Mouse (Mus musculus) heart, embryonic 15.5 days (tissue): ENCODE results near the gene P4hb. TPM values are rescaled to one million over a fixed set of nuclear protein-coding genes. Genes with fewer than 3 reads are reported as not detected.
A peak's percentile ranks its signal among the peaks of the same experiment; 100 is the strongest.
"Not testable (repeated sequence)": the region's sequence is repeated elsewhere in the genome, so short reads cannot be mapped to it uniquely, and the experiment has no call there.

Experiments used
- ATAC-seq: fragments of 200-750 bp; cut with Nextera tagmentation; replicated peaks from 2 replicates; pipeline ENCODE4 v1.8.0; 2017; ENCODE audit warnings: low read depth, moderate TSS enrichment; ENCODE audit not compliant: insufficient number of reproducible peaks, insufficient read depth, low FRiP score
- H3K27ac ChIP-seq: fragments of 300-500 bp; sonication (generic); 2 replicates; pipeline ENCODE4 v1.5.1; 2015; ENCODE audit warnings: mild to moderate bottlenecking, inconsistent platforms
- H3K27me3 ChIP-seq: fragments of 300-500 bp; sonication (generic); 2 replicates; pipeline ENCODE4 v1.6.1; 2015; ENCODE audit warnings: inconsistent platforms
- H3K36me3 ChIP-seq: fragments of 300-500 bp; sonication (generic); 2 replicates; pipeline ENCODE4 v1.6.1; 2015; ENCODE audit warnings: mild to moderate bottlenecking, inconsistent platforms
- H3K4me1 ChIP-seq: fragments of 300-500 bp; sonication (generic); replicated peaks from 2 replicates; pipeline ENCODE4 v1.6.1; 2015; ENCODE audit warnings: inconsistent platforms
- H3K4me2 ChIP-seq: fragments of 300-500 bp; sonication (generic); 2 replicates; pipeline ENCODE4 v1.6.1; 2015; ENCODE audit warnings: inconsistent platforms, mild to moderate bottlenecking, moderate library complexity
- H3K4me3 ChIP-seq: fragments of 300-500 bp; sonication (generic); 2 replicates; pipeline ENCODE4 v1.5.1; 2015; ENCODE audit warnings: mild to moderate bottlenecking, inconsistent platforms
- H3K9ac ChIP-seq: fragments of 300-500 bp; sonication (generic); 2 replicates; pipeline ENCODE4 v1.6.1; 2015; ENCODE audit warnings: mild to moderate bottlenecking, inconsistent platforms
- H3K9me3 ChIP-seq: fragments of 300-500 bp; sonication (generic); replicated peaks from 2 replicates; pipeline ENCODE4 v1.6.1; 2016; ENCODE audit warnings: inconsistent platforms
- WGBS: fragments of 180-500 bp; shearing (Covaris S2); methylation state at CpG from one replicate; pipeline ENCODE4 v1.1.7; 2015; ENCODE audit warnings: mixed read lengths; 5-methylcytosine and 5-hydroxymethylcytosine counted together
- polyA plus RNA-seq: library from polyadenylated mRNA; unstranded; fragments of >200 nt; fragmentation: Nextera tagmentation; extraction: Ambion mirVana; gene quantifications from 2 replicates; pipeline ENCODE4 v1.2.1, GENCODE M21; 2015

The P4hb gene
- polyA plus RNA-seq, 1 experiment from 2014 or later: 357 TPM

DNA sequence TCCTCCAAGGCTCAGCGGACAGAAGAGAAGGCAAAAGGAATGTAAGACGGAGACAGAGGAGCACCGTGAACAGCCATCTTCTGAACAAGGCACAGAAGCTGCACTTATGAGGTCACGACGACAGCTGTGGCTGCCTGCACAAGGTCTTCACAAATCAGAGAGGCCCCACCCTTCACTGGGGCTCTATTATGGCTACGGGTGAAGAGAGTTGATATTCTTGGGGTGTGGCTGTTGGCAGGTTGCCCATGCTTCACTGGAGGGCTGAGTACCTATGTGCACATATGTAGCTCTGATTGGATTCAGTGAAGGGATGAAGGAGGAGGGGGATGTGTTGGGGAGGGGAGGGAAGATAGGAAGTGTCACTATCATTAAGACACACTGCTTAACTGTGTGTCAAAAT lies 54.5 kb downstream of the P4hb start:
- ATAC-seq: no peak
- Histone ChIP-seq H3K27me3 (0 out of 2 replicates have a peak, but pooled peaks cover 5% of the 10 kb centered on the region), H3K4me2 (no peak overlapping the region), H3K27ac (peak overlapping the region; percentile 2; the same call in 1 of the 2 replicates), H3K36me3 (no peaks in the 10 kb centered on the region), H3K4me3 (no peak overlapping the region), H3K9me3 (no peaks in the 10 kb centered on the region), H3K9ac (no peak overlapping the region), H3K4me1 (peaks cover 23% of the 10 kb centered on the region)
- 59% methylated on average over 6 of the region's 6 CpGs for WGBS

DNA sequence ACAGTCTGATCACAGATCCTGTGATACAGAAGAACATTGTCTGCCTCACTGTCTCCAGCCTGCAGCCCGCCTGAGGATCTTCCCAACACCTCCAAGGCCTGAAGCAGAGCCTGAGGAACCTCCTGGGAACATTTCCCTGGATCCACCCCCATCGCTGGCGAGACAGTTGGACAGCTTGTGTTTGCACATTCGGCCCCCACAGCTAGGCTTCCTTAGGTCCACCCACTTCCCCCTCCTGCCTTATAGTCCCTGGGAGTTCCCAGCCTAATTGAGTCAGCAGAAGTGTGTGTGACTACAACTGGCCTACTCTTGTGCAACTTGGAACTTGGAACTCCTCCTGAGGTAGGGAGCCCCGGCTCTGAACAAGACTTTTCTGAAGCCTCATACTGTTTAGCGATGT lies 55.0 kb downstream of the P4hb start:
- no peak for ATAC-seq
- Histone ChIP-seq H3K27me3 (0 out of 2 replicates have a peak, but pooled peaks cover 5% of the 10 kb centered on the region), H3K9me3 (no peaks in the 10 kb centered on the region), H3K9ac (no peak overlapping the region), H3K4me3 (no peak overlapping the region), H3K4me2 (no peak overlapping the region), H3K27ac (peak overlapping the region; percentile 2; the same call in 1 of the 2 replicates), H3K4me1 (peaks cover 23% of the 10 kb centered on the region), H3K36me3 (no peaks in the 10 kb centered on the region)
- WGBS: 67% methylated on average over 6 of the region's 6 CpGs

DNA sequence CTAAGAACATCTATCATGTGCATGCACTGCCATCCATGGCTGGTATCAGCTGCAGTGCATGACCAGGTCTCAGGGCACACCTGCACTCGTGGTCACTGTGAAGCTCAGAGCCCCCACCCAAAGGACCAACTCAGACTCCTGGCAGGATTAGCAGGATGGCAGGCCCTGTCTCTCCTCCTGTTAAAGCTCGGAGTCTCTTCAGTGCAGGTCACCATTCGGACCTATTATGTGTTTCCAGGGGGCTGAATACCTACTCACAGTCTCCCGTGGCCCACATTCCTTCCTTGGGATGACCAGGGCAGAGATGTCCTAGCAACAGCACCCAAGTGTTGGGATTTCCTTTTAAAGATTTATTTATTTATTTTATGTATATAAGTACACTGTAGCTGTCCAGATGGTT lies 55.9 kb downstream of the P4hb start:
- ATAC-seq: no peak
- Histone ChIP-seq H3K4me1 (peaks cover 23% of the 10 kb centered on the region), H3K9ac (no peak overlapping the region), H3K36me3 (no peaks in the 10 kb centered on the region), H3K27ac (no peak overlapping the region), H3K4me3 (no peak overlapping the region), H3K27me3 (0 out of 2 replicates have a peak, but pooled peaks cover 5% of the 10 kb centered on the region), H3K9me3 (no peaks in the 10 kb centered on the region), H3K4me2 (no peak overlapping the region)
- WGBS: 75% methylated on average over 4 of the region's 4 CpGs

DNA sequence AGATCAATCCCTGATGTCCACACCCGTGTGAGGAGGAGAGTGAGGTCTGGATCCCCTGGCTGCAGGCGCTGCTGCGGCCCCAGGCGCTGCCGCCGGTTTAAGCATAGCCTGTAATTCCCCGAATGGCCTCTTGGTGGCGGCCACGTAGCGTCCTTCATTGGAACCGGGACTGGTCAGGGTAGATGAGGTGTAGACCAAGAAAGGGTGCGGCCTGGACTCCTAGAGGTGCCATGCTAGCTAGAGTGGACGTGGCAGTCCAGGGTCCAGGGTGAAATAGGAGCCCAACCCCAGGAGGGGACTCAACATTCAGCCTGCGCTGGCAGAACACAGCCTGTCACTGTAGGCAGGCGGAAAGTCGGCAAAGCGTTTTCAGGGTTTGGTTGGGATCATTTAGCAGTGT lies 57.4 kb downstream of the P4hb start:
- 21% methylated on average over 17 of the region's 17 CpGs for WGBS
- Histone ChIP-seq H3K4me1 (peaks cover 23% of the 10 kb centered on the region), H3K4me3 (no peak overlapping the region), H3K27ac (no peak overlapping the region), H3K9me3 (no peaks in the 10 kb centered on the region), H3K4me2 (no peak overlapping the region), H3K36me3 (no peaks in the 10 kb centered on the region), H3K9ac (no peak overlapping the region), H3K27me3 (0 out of 2 replicates have a peak, but pooled peaks cover 5% of the 10 kb centered on the region)
- peak; percentile 53; the same call in 1 of the 2 replicates for ATAC-seq

DNA sequence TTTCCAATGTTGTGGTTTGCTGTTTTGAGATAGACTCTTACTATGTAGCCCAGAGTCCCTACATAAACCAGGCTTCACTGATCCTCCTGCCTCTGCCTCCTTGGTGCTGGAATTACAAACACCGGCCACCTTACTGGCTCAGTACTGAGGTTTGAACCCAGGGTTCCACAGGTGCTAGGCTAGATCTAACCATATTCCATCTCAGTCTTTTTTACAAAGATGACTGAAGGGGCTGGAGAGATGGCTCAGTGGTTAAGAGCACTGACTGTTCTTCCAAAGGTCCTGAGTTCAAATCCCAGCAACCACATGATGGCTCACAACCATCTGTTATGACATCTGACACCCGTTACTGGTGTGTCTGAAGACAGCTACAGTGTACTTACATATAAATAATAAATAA lies 58.8 kb downstream of the P4hb start:
- not testable (repeated sequence) for H3K27ac ChIP-seq, H3K36me3 ChIP-seq, ATAC-seq, H3K4me3 ChIP-seq, H3K4me2 ChIP-seq, H3K27me3 ChIP-seq, H3K9ac ChIP-seq, H3K9me3 ChIP-seq
- H3K4me1 ChIP-seq: peaks cover 16% of the 10 kb centered on the region
- 84% methylated on average over 2 of the region's 2 CpGs for whole genome bisulfite sequencing

DNA sequence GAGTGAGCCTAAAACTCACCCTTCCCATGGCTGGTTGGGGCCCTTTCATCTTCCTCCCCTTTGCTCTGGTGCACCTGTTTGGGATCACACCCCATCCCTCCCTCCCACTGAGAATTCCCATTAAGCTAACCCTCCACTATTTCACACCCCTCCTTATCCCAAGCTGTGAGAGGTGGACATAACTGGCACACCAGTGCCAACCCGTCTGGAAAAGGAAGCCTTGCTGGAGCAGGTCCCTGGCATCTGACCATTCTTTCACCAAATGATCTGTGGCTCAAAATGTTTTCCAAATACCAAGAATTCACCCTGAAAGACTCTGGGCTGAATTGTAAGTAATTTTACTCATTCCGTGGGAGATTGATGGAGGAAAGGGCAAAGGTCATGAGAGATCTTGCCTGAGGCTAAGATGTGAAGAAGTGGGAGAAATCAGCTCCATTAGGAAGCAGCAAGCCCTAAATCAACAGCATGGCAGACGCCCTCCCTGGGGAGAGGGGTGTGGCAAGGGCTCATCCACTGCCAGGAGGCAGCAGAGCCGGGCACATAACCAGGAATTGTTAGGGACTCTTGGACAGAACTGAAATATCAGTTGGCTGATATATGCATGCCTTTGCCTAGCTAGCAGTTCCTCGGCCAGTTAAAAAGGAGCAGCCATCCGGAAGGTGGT lies 60.1 kb downstream of the P4hb start:
- H3K9ac ChIP-seq: no peak overlapping the region
- H3K4me3 ChIP-seq: no peak overlapping the region
- H3K36me3 ChIP-seq: no peaks in the 10 kb centered on the region
- H3K4me1 ChIP-seq: peaks cover 10% of the 10 kb centered on the region
- H3K27me3 ChIP-seq: 0 out of 2 replicates have a peak, but pooled peaks cover 5% of the 10 kb centered on the region
- H3K4me2 ChIP-seq: no peak overlapping the region
- H3K27ac ChIP-seq: no peak overlapping the region
- no peak for ATAC-seq
- H3K9me3 ChIP-seq: no peaks in the 10 kb centered on the region
- WGBS: 45% methylated on average over 6 of the region's 6 CpGs

DNA sequence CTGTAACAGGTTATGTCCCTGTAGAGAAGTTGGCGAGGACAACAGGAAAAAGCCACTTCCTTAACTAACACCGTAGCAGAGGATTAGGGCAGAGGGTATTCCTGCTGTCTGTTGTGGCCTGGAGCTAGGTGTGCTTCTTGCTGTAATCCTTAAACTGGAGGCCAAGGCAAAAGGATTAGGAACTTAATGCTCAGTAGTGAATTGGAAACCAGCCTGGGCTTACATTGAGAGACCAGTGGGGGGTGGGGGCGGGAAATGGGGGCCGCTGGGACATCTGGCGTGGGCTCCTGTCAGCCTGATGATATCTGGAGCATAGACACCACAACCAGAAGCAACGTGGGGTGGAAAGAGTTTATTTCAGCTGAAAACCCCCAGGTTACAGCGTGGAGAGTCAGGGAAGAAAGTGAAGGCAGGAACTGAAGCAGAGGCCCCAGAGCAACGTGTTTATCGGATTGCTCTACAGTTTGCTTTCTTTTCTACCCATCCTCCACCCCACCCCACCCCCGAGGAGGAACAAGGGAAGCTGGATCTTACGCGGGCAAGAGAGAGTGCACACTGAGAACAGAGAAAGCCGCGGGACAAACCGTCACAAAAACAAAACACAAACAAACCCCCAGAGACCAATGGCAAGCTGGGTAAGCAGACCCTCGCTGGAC lies 62.5 kb downstream of the P4hb start:
- Histone ChIP-seq H3K27me3 (no peaks in the 10 kb centered on the region), H3K9ac (peak overlapping the region; percentile 51), H3K4me2 (peak overlapping the region; percentile 65), H3K4me3 (peak overlapping the region; percentile 40), H3K36me3 (no peaks in the 10 kb centered on the region), H3K27ac (peak overlapping the region; percentile 58), H3K9me3 (no peaks in the 10 kb centered on the region), H3K4me1 (peaks cover 10% of the 10 kb centered on the region)
- WGBS: 7% methylated on average over 16 of the region's 16 CpGs
- no peak; the same call in 1 of the 2 replicates for ATAC-seq

Other genes starting within 250 kb of the P4hb start
- gene Actg1, start 224.7 kb downstream of the P4hb start, polyA plus RNA-seq: 921 and 1,308 TPM in 2 replicates
- gene Fscn2, start 211.7 kb downstream of the P4hb start, polyA plus RNA-seq: 0.42 and 0.66 TPM in 2 replicates
- gene Faap100, start 194.5 kb downstream of the P4hb start, polyA plus RNA-seq: 27.0 and 38.0 TPM in 2 replicates
- gene Nploc4, start 135.5 kb downstream of the P4hb start, polyA plus RNA-seq: 22.5 and 30.3 TPM in 2 replicates
- 0.09 TPM in 1 of 2 replicates, not detected in the other for gene Tspan10, start 130.6 kb downstream of the P4hb start, polyA plus RNA-seq
- gene Pde6g, start 119.8 kb downstream of the P4hb start, polyA plus RNA-seq: 0.14 and 0.29 TPM in 2 replicates
- 18.1 and 21.4 TPM in 2 replicates for gene Oxld1, start 115.2 kb downstream of the P4hb start, polyA plus RNA-seq
- gene Ccdc137, start 115.1 kb downstream of the P4hb start, polyA plus RNA-seq: 22.1 and 26.5 TPM in 2 replicates
- gene Arl16, start 105.6 kb downstream of the P4hb start, polyA plus RNA-seq: 26.7 and 37.5 TPM in 2 replicates
- gene Mrpl12, start 88.6 kb downstream of the P4hb start, polyA plus RNA-seq: 203 and 218 TPM in 2 replicates
- gene Slc25a10, start 81.4 kb downstream of the P4hb start, polyA plus RNA-seq: 32.1 and 45.0 TPM in 2 replicates
- 2.7 and 2.8 TPM in 2 replicates for gene Gcgr, start 42.6 kb downstream of the P4hb start, polyA plus RNA-seq
- gene Mcrip1, start 23.5 kb downstream of the P4hb start, polyA plus RNA-seq: 119 and 143 TPM in 2 replicates
- gene Ppp1r27, start 22.1 kb downstream of the P4hb start, polyA plus RNA-seq: 0.50 and 7.6 TPM in 2 replicates
- 345 and 458 TPM in 2 replicates for gene Arhgdia, start 8.4 kb upstream of the P4hb start, polyA plus RNA-seq
- 238 and 262 TPM in 2 replicates for gene Alyref, start 25.1 kb upstream of the P4hb start, polyA plus RNA-seq
- 175 and 182 TPM in 2 replicates for gene Anapc11, start 25.2 kb upstream of the P4hb start, polyA plus RNA-seq
- gene Npb, start 35.2 kb upstream of the P4hb start, polyA plus RNA-seq: 11.7 and 13.0 TPM in 2 replicates
- gene Pcyt2, start 44.7 kb upstream of the P4hb start, polyA plus RNA-seq: 80.3 and 111 TPM in 2 replicates
- gene Sirt7, start 52.0 kb upstream of the P4hb start, polyA plus RNA-seq: 17.6 and 25.1 TPM in 2 replicates
- 17.8 and 21.2 TPM in 2 replicates for gene Mafg, start 60.3 kb upstream of the P4hb start, polyA plus RNA-seq
- 17.1 and 23.5 TPM in 2 replicates for gene Pycr1, start 70.5 kb upstream of the P4hb start, polyA plus RNA-seq
- 13.2 and 15.4 TPM in 2 replicates for gene Myadml2, start 74.9 kb upstream of the P4hb start, polyA plus RNA-seq
- 1.5 and 2.7 TPM in 2 replicates for gene Notum, start 87.9 kb upstream of the P4hb start, polyA plus RNA-seq
- 90.4 and 110 TPM in 2 replicates for gene Aspscr1, start 99.7 kb upstream of the P4hb start, polyA plus RNA-seq
- gene Cenpx, start 140.5 kb upstream of the P4hb start, polyA plus RNA-seq: 105 and 111 TPM in 2 replicates
- 27.5 and 36.8 TPM in 2 replicates for gene Lrrc45, start 140.7 kb upstream of the P4hb start, polyA plus RNA-seq
- 7.8 and 17.0 TPM in 2 replicates for gene Rac3, start 148.2 kb upstream of the P4hb start, polyA plus RNA-seq
- gene Dcxr, start 154.0 kb upstream of the P4hb start, polyA plus RNA-seq: 7.0 and 16.7 TPM in 2 replicates
- gene Cbr2, start 158.9 kb upstream of the P4hb start, polyA plus RNA-seq: 11.4 and 46.0 TPM in 2 replicates
- gene Hmga1b, start 189.5 kb upstream of the P4hb start, polyA plus RNA-seq: 2.1 and 2.8 TPM in 2 replicates
- gene Rfng, start 211.0 kb upstream of the P4hb start, polyA plus RNA-seq: 21.1 and 30.8 TPM in 2 replicates
- gene Gps1, start 211.0 kb upstream of the P4hb start, polyA plus RNA-seq: 113 and 134 TPM in 2 replicates
- 36.9 and 50.0 TPM in 2 replicates for gene Dus1l, start 223.2 kb upstream of the P4hb start, polyA plus RNA-seq